Mouse (Mus musculus) heart, embryonic 16.5 days (tissue): ENCODE measurements at regions not wholly inside any gene's neighbourhood (a gene's known extent, or its start where the extent isn't known, plus 50 kb on each side); places are given as distances from the start of the nearest gene placed in this dataset.

ENCODE experiments used
- ATAC-seq: fragments of 200-750 bp; cut with Nextera tagmentation; replicated peaks from 2 replicates; pipeline ENCODE4 v1.8.0; 2017; ENCODE audit warnings: moderate number of reproducible peaks; ENCODE audit not compliant: insufficient read depth, low FRiP score; ENCODE audit errors: extremely low read depth
- H3K27ac ChIP-seq: fragments of 300-500 bp; sonication (generic); 2 replicates; pipeline ENCODE4 v1.5.1; 2014; ENCODE audit warnings: mild to moderate bottlenecking, low read length, control low read depth, moderate library complexity
- H3K27me3 ChIP-seq: fragments of 300-500 bp; sonication (generic); 2 replicates; pipeline ENCODE4 v1.6.1; 2014; ENCODE audit warnings: low read length, mixed read lengths; ENCODE audit not compliant: control insufficient read depth, insufficient read depth
- H3K36me3 ChIP-seq: fragments of 300-500 bp; sonication (generic); 2 replicates; pipeline ENCODE4 v1.6.1; 2014; ENCODE audit not compliant: control insufficient read depth, insufficient read depth
- H3K4me1 ChIP-seq: fragments of 300-500 bp; sonication (generic); 2 replicates; pipeline ENCODE4 v1.6.1; 2014; ENCODE audit warnings: low read length, mixed read lengths; ENCODE audit not compliant: control insufficient read depth, insufficient read depth
- H3K4me2 ChIP-seq: fragments of 300-500 bp; sonication (generic); 2 replicates; pipeline ENCODE4 v1.6.1; 2014; ENCODE audit warnings: low read depth, mild to moderate bottlenecking, control low read depth, low read length
- H3K4me3 ChIP-seq: fragments of 300-500 bp; sonication (generic); 2 replicates; pipeline ENCODE4 v1.5.1; 2014; ENCODE audit warnings: mild to moderate bottlenecking, control low read depth, low read length
- H3K9ac ChIP-seq: fragments of 300-500 bp; sonication (generic); 2 replicates; pipeline ENCODE4 v1.6.1; 2014; ENCODE audit warnings: low read length, control low read depth
- H3K9me3 ChIP-seq: fragments of 300-500 bp; sonication (generic); replicated peaks from 2 replicates; pipeline ENCODE4 v1.6.1; 2016; ENCODE audit warnings: low read length; ENCODE audit not compliant: control insufficient read depth
- WGBS: fragments of 180-500 bp; shearing (Covaris S2); extraction: QIAGEN DNeasy Blood & Tissue Kit; methylation state at CpG from one replicate; pipeline ENCODE4 v1.1.7; 2014; 5-methylcytosine and 5-hydroxymethylcytosine counted together

- Histone ChIP-seq H3K9me3 (no peaks in the 10 kb centered on the region), H3K4me3 (no peak overlapping the region), H3K4me1 (no peaks in the 10 kb centered on the region), H3K27ac (no peak overlapping the region), H3K4me2 (no peak overlapping the region), H3K36me3 (no peaks in the 10 kb centered on the region), H3K27me3 (no peaks in the 10 kb centered on the region), H3K9ac (no peak overlapping the region)
- no peak for ATAC-seq
- 48% methylated on average over 9 of the region's 9 CpGs for WGBS
Observed at GRCm38 (mm10) chr14:47823182-47823581, 174.9 kb downstream of the Ktn1 start.

GRCm38 (mm10) chr14:47823696-47824095, 175.4 kb downstream of the Ktn1 start:
- Histone ChIP-seq H3K4me3 (no peak overlapping the region), H3K4me2 (no peak overlapping the region), H3K9me3 (no peaks in the 10 kb centered on the region), H3K27ac (no peak overlapping the region), H3K27me3 (no peaks in the 10 kb centered on the region), H3K9ac (no peak overlapping the region), H3K36me3 (no peaks in the 10 kb centered on the region), H3K4me1 (no peaks in the 10 kb centered on the region)
- no peak for ATAC-seq
- 74% methylated on average over 8 of the region's 8 CpGs for WGBS

DNA sequence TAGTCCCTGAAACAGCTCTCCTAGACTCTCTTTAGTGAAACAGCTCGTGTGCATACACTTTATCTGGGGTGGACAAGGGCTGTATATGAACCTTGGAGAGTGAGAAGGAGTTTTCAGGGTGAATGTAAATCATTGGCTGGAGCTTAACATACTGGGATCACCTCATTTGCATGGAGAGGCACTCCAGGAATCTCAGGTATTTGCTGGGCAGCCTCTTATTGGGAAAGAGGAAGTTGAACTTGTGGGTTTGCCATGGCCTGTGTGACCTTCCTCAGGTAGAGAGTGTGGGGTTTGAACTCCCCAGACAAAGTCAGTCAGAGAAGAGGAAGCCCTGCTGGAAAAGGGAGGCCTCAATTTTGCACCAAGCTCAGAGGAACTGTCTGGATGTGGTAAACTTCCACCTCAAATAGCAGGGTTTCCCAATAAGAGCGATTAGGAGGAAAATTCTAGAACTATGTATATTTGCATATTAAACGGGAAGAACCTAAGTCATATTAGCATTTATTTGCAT, 177.3 kb downstream of the Ktn1 start:
- H3K27ac ChIP-seq, result no peak overlapping the region
- 81% methylated on average over 3 of the region's 3 CpGs for WGBS
- no peaks in the 10 kb centered on the region for H3K36me3 ChIP-seq
- H3K9ac ChIP-seq, result no peak overlapping the region
- H3K4me2 ChIP-seq, result no peak overlapping the region
- H3K4me3 ChIP-seq, result no peak overlapping the region
- H3K4me1 ChIP-seq, result no peaks in the 10 kb centered on the region
- H3K9me3 ChIP-seq, result no peaks in the 10 kb centered on the region
- ATAC-seq, result no peak
- no peaks in the 10 kb centered on the region for H3K27me3 ChIP-seq

GRCm38 (mm10) chr14:47826545-47826944, 178.3 kb downstream of the Ktn1 start:
- Histone ChIP-seq H3K9ac (no peak overlapping the region), H3K27ac (no peak overlapping the region), H3K4me1 (no peaks in the 10 kb centered on the region), H3K9me3 (no peaks in the 10 kb centered on the region), H3K4me3 (no peak overlapping the region), H3K36me3 (no peaks in the 10 kb centered on the region), H3K4me2 (no peak overlapping the region), H3K27me3 (no peaks in the 10 kb centered on the region)
- ATAC-seq, result no peak
- 68% methylated on average over 4 of the region's 4 CpGs for WGBS

GRCm38 (mm10) chr14:47827623-47828022, 179.4 kb downstream of the Ktn1 start:
- WGBS, result 72% methylated on average over 2 of the region's 2 CpGs
- H3K27ac ChIP-seq, result no peak overlapping the region
- H3K4me1 ChIP-seq, result no peaks in the 10 kb centered on the region
- no peak for ATAC-seq
- H3K9me3 ChIP-seq, result no peaks in the 10 kb centered on the region
- H3K4me3 ChIP-seq, result no peak overlapping the region
- no peaks in the 10 kb centered on the region for H3K36me3 ChIP-seq
- no peak overlapping the region for H3K4me2 ChIP-seq
- H3K27me3 ChIP-seq, result no peaks in the 10 kb centered on the region
- no peak overlapping the region for H3K9ac ChIP-seq

DNA sequence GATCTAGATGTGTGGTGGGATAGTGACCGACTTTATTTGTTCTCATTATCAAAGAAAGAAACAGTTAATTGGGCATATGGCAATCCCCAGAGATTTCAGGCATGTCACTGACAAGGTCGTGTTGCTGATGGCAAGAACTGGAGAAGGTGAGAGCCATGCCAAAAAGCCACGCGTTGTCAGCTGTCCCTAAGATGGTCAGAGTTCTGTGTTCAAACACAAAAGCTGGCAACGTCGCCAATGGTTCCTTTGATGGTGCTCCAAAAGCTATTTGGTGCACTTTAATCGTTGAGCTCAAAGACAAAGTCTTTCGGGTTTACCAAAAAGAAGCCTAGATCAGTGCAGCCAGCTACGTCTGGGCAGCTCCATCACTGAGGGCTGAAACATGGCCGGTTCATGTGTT, 185.4 kb downstream of the Ktn1 start:
- ATAC-seq, result no peak
- no peaks in the 10 kb centered on the region for H3K9me3 ChIP-seq
- no peaks in the 10 kb centered on the region for H3K4me1 ChIP-seq
- no peaks in the 10 kb centered on the region for H3K27me3 ChIP-seq
- H3K27ac ChIP-seq, result no peak overlapping the region
- H3K4me2 ChIP-seq, result no peak overlapping the region
- H3K9ac ChIP-seq, result no peak overlapping the region
- H3K4me3 ChIP-seq, result no peak overlapping the region
- 73% methylated on average over 10 of the region's 10 CpGs for WGBS
- H3K36me3 ChIP-seq, result no peaks in the 10 kb centered on the region

GRCm38 (mm10) chr14:47835408-47835807, 187.2 kb downstream of the Ktn1 start:
- no peak overlapping the region for H3K4me3 ChIP-seq
- no peaks in the 10 kb centered on the region for H3K36me3 ChIP-seq
- H3K9ac ChIP-seq, result no peak overlapping the region
- H3K27me3 ChIP-seq, result no peaks in the 10 kb centered on the region
- 74% methylated on average over 4 of the region's 4 CpGs for WGBS
- H3K4me2 ChIP-seq, result no peak overlapping the region
- no peaks in the 10 kb centered on the region for H3K9me3 ChIP-seq
- H3K4me1 ChIP-seq, result no peaks in the 10 kb centered on the region
- no peak for ATAC-seq
- H3K27ac ChIP-seq, result no peak overlapping the region

GRCm38 (mm10) chr14:47839493-47840215, 191.4 kb downstream of the Ktn1 start:
- H3K9ac ChIP-seq, result no peak overlapping the region
- H3K4me2 ChIP-seq, result no peak overlapping the region
- H3K9me3 ChIP-seq, result no peaks in the 10 kb centered on the region
- no peak for ATAC-seq
- no peak overlapping the region for H3K27ac ChIP-seq
- no peaks in the 10 kb centered on the region for H3K27me3 ChIP-seq
- 58% methylated on average over 6 of the region's 6 CpGs for WGBS
- H3K4me1 ChIP-seq, result no peaks in the 10 kb centered on the region
- H3K36me3 ChIP-seq, result no peaks in the 10 kb centered on the region
- H3K4me3 ChIP-seq, result no peak overlapping the region

- no peaks in the 10 kb centered on the region for H3K36me3 ChIP-seq
- WGBS, result 75% methylated on average over 1 of the region's 1 CpGs
- ATAC-seq, result no peak
- no peaks in the 10 kb centered on the region for H3K9me3 ChIP-seq
- H3K4me1 ChIP-seq, result no peaks in the 10 kb centered on the region
- no peak overlapping the region for H3K9ac ChIP-seq
- H3K27me3 ChIP-seq, result no peaks in the 10 kb centered on the region
- no peak overlapping the region for H3K4me3 ChIP-seq
- H3K27ac ChIP-seq, result no peak overlapping the region
- H3K4me2 ChIP-seq, result no peak overlapping the region
Observed at GRCm38 (mm10) chr14:47844366-47844765, 196.1 kb downstream of the Ktn1 start.
